Comparison of ENCODE assay signal across 28 mouse cellular contexts in the genomic region with DNA sequence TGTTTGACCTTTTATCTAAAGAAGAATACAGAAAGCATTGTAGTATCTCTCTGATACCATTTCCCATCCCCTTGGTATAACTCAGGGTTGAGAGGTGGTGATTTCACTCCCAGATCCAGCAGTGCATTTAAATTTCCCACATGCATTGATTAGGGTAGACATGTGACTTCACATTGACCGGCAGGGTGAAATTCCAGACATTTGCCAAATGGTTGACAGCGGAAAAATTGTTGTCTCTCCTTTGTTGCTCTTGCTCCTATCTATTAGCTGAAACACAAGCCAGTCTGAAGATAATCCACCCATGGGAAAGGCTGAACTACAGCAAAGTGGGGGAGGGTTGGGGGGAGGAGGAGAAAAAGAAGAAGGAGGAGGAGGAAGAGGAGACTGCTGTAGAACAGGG. TPM values are rescaled to one million over a fixed set of nuclear protein-coding genes. Genes with fewer than 3 reads are reported as not detected.
DNase-seq lines count a peak whose midpoint lies in the region; ATAC-seq and TF ChIP-seq lines count a peak whose summit lies in the region.
"Had no signal": no experiment of that assay in that cellular context is flagged by ENCODE, and none has a peak within 500 bp of the region (broad histone marks: within the 10 kb centered on the region; RNA-seq: fewer than 3 reads in every experiment).

No protein-coding gene starts in this region.

- no peak overlapping the region for H3K9ac ChIP-seq in heart, adult 2 months (ENCODE audit: low read depth, low read length)
- no peak overlapping the region for H3K9ac ChIP-seq in heart, embryonic 15.5 days
- H3K9ac ChIP-seq: embryonic facial prominence, embryonic 13.5 days; forebrain, embryonic 12.5 days; forebrain, embryonic 15.5 days; hindbrain, embryonic 13.5 days; intestine, embryonic 15.5 days had no signal

- H3K9me3 ChIP-seq in heart, embryonic 10.5 days, result no peaks in the 10 kb centered on the region
- H3K9me3 ChIP-seq in heart, embryonic 15.5 days (replicated peaks), result no peaks in the 10 kb centered on the region
- H3K9me3 ChIP-seq: embryonic facial prominence, embryonic 10.5 days; embryonic facial prominence, embryonic 13.5 days; forebrain, embryonic 12.5 days; forebrain, embryonic 15.5 days; hindbrain, embryonic 10.5 days; hindbrain, embryonic 13.5 days; intestine, embryonic 15.5 days had no signal

- H3K79me2 ChIP-seq in heart, adult 2 months (replicated peaks; ENCODE audit: control insufficient read depth, insufficient read depth, low read length), result no peaks in the 10 kb centered on the region

- no peaks in the 10 kb centered on the region for H3K27me3 ChIP-seq in heart, embryonic 10.5 days (ENCODE audit: insufficient read depth, poor library complexity, severe bottlenecking)
- no peaks in the 10 kb centered on the region for H3K27me3 ChIP-seq in heart, adult 2 months (ENCODE audit: control insufficient read depth, insufficient read depth, low read length)
- H3K27me3 ChIP-seq in heart, embryonic 15.5 days, result no peaks in the 10 kb centered on the region
- H3K27me3 ChIP-seq: embryonic facial prominence, embryonic 13.5 days; forebrain, embryonic 12.5 days; forebrain, embryonic 15.5 days; hindbrain, embryonic 13.5 days; intestine, embryonic 15.5 days had no signal

- TF ChIP-seq EP300 in heart, adult 2 months (IDR thresholded peaks at IDR 0.05; ENCODE audit: insufficient read depth, low read depth, low read length), result no peak

- H3K36me3 ChIP-seq in heart, embryonic 10.5 days, result no peaks in the 10 kb centered on the region
- no peaks in the 10 kb centered on the region; the same call in 1 of the 2 replicates for H3K36me3 ChIP-seq in heart, adult 2 months (ENCODE audit: control insufficient read depth, insufficient read depth, low read length)
- H3K36me3 ChIP-seq in heart, embryonic 15.5 days, result no peaks in the 10 kb centered on the region
- H3K36me3 ChIP-seq: embryonic facial prominence, embryonic 10.5 days; embryonic facial prominence, embryonic 13.5 days; forebrain, embryonic 12.5 days; forebrain, embryonic 15.5 days; hindbrain, embryonic 10.5 days; hindbrain, embryonic 13.5 days; intestine, embryonic 15.5 days had no signal

- H3K4me3 ChIP-seq in heart, embryonic 10.5 days, result no peak overlapping the region
- H3K4me3 ChIP-seq in heart, adult 2 months, result no peak overlapping the region
- no peak overlapping the region for H3K4me3 ChIP-seq in heart, embryonic 15.5 days
- H3K4me3 ChIP-seq: embryonic facial prominence, embryonic 10.5 days; embryonic facial prominence, embryonic 13.5 days; erythroblast, embryonic 14.5 days; forebrain, embryonic 12.5 days; forebrain, embryonic 15.5 days; hindbrain, embryonic 10.5 days; hindbrain, embryonic 13.5 days; intestine, embryonic 15.5 days had no signal

- H3K27ac ChIP-seq in heart, embryonic 10.5 days, result peak overlapping the region; percentile 70
- H3K27ac ChIP-seq in heart, adult 2 months, result no peak overlapping the region; the same call in 1 of the 2 replicates
- H3K27ac ChIP-seq in heart, embryonic 15.5 days, result peak overlapping the region; percentile 21; the same call in 1 of the 2 replicates
- H3K27ac ChIP-seq: embryonic facial prominence, embryonic 10.5 days; embryonic facial prominence, embryonic 13.5 days; forebrain, embryonic 12.5 days; forebrain, embryonic 15.5 days; hindbrain, embryonic 10.5 days; hindbrain, embryonic 13.5 days; intestine, embryonic 15.5 days had no signal

- intact Hi-C loops in heart, adult 2 months (cut with DNase I), result no loop called here

- no peak for ATAC-seq in heart, embryonic 15.5 days (replicated peaks; ENCODE audit: insufficient number of reproducible peaks, insufficient read depth, low FRiP score, low read depth)
- ATAC-seq: activated CD4-positive, CD25-positive, alpha-beta regulatory T cell, adult 4 months; CD4-positive, CD25-positive, alpha-beta regulatory T cell, adult 4 months; forebrain, embryonic 15.5 days; hindbrain, embryonic 16.5 days; intestine, embryonic 15.5 days had no signal

- TF ChIP-seq CTCF in heart, adult 2 months (IDR thresholded peaks at IDR 0.05), result no peak

- DNase-seq in heart, embryonic 10.5 days (ENCODE audit: low spot score), result peak; percentile 58
- DNase-seq in heart, adult 2 months, result no peak
- no peak for DNase-seq in heart, adult 8-10 months (ENCODE audit: low spot score)
- DNase-seq in Muller cell, postnatal 12 days (ENCODE audit: inconsistent ontology term), result peak; percentile 72
- no peak for DNase-seq in kidney, adult 9 months
- DNase-seq: adrenal gland, adult 8-10 months; adrenal gland, postnatal 25 days; cerebellum, adult 11-12 months; cerebellum, adult 8-10 months; cerebellum, postnatal 10 days; cerebellum, postnatal 36 days; embryo, embryonic 11 days; gastrocnemius, postnatal 14 days; heart, adult 18-20 months; heart, postnatal 14 days; kidney, adult 11 months had no signal

- no peak for TF ChIP-seq POLR2A in heart, adult 2 months (IDR thresholded peaks at IDR 0.05; ENCODE audit: insufficient read depth, low read depth, low read length)

- WGBS in heart, embryonic 10.5 days, result 15% methylated on average over 2 of the region's 2 CpGs
- 36% methylated on average over 2 of the region's 2 CpGs for WGBS in heart, adult 2 months
- 22% methylated on average over 2 of the region's 2 CpGs for WGBS in heart, embryonic 15.5 days

- peaks cover 31% of the 10 kb centered on the region for H3K4me1 ChIP-seq in heart, embryonic 10.5 days
- H3K4me1 ChIP-seq in heart, adult 2 months (ENCODE audit: control insufficient read depth, insufficient read depth, low read length), result no peaks in the 10 kb centered on the region; the same call in 1 of the 2 replicates
- H3K4me1 ChIP-seq in heart, embryonic 15.5 days (replicated peaks), result peaks cover 24% of the 10 kb centered on the region
- H3K4me1 ChIP-seq: embryonic facial prominence, embryonic 13.5 days; forebrain, embryonic 12.5 days; forebrain, embryonic 15.5 days; hindbrain, embryonic 13.5 days; intestine, embryonic 15.5 days had no signal

- no peak overlapping the region for H3K4me2 ChIP-seq in heart, embryonic 15.5 days
- H3K4me2 ChIP-seq: embryonic facial prominence, embryonic 13.5 days; forebrain, embryonic 12.5 days; forebrain, embryonic 15.5 days; hindbrain, embryonic 13.5 days; intestine, embryonic 15.5 days had no signal

RNA-seq across cellular contexts. Expression of a gene that starts 32.1 kb away (rescaled TPM):
- 0.32 and 0.41 TPM in 2 replicates for polyA plus RNA-seq in heart, embryonic 10.5 days (2016; fragmentation: Nextera tagmentation; extraction: Ambion mirVana)
- total RNA-seq in heart, adult 2 months (2021), result under 1 TPM; 0.27 to 0.31 TPM
- polyA plus RNA-seq in heart, adult 2 months (2012; rRNA removed), result 0.59 and 0.78 TPM in 2 replicates
- polyA plus RNA-seq in heart, embryonic 15.5 days (2015; fragmentation: Nextera tagmentation; extraction: Ambion mirVana), result 0.48 and 0.60 TPM in 2 replicates
- total RNA-seq in heart, adult 8-10 months (2022), result under 1 TPM; 0.26 to 0.41 (median 0.31) TPM
- polyA plus RNA-seq: activated CD4-positive, CD25-positive, alpha-beta regulatory T cell, adult 4 months; erythroblast, embryonic 14.5 days had no signal

RNA-seq across cellular contexts. Expression of a gene that starts 46.4 kb away (rescaled TPM):
- 13.6 and 15.1 TPM in 2 replicates for polyA plus RNA-seq in heart, embryonic 10.5 days (2016; fragmentation: Nextera tagmentation; extraction: Ambion mirVana)
- 1 to 10 TPM; 6.0 to 6.1 TPM for total RNA-seq in heart, adult 2 months (2021)
- polyA plus RNA-seq in heart, adult 2 months (2012; rRNA removed), result 8.5 and 9.1 TPM in 2 replicates
- polyA plus RNA-seq in heart, embryonic 15.5 days (2015; fragmentation: Nextera tagmentation; extraction: Ambion mirVana), result 19.9 TPM in 2 replicates
- total RNA-seq in heart, adult 8-10 months (2022), result 1 to 10 TPM; 4.9 to 9.1 (median 8.1) TPM
- polyA plus RNA-seq: erythroblast, embryonic 14.5 days had no signal

RNA-seq across cellular contexts. Expression of a gene that starts 46.5 kb away (rescaled TPM):
- 65.2 and 70.7 TPM in 2 replicates for polyA plus RNA-seq in heart, embryonic 10.5 days (2016; fragmentation: Nextera tagmentation; extraction: Ambion mirVana)
- 10 to 100 TPM; 19.9 to 21.9 TPM for total RNA-seq in heart, adult 2 months (2021)
- polyA plus RNA-seq in heart, adult 2 months (2012; rRNA removed), result 60.4 and 100 TPM in 2 replicates
- polyA plus RNA-seq in heart, embryonic 15.5 days (2015; fragmentation: Nextera tagmentation; extraction: Ambion mirVana), result 65.8 and 73.2 TPM in 2 replicates
- 10 to 100 TPM; 21.1 to 24.8 (median 22.8) TPM for total RNA-seq in heart, adult 8-10 months (2022)

Comparison
In these comparisons a context has a peak if more than half of its experiments do, and no peak if none do; other contexts are left out.
1. DNase-seq: peak in heart, embryonic 10.5 days (single experiment) and Muller cell, postnatal 12 days (single experiment); none in heart, adult 2 months (0 of 2), heart, adult 8-10 months (single experiment) and kidney, adult 9 months (single experiment).